In genomic region chr9:78787866-78788265, GRCm38 (mm10) we compare ENCODE assay signal across 7 mouse cellular contexts.
DNase-seq lines count a peak whose midpoint lies in the region; ATAC-seq lines count a peak whose summit lies in the region.

No protein-coding gene starts in this region.

- peak; percentile 10 for DNase-seq in thymus, postnatal 0 days (ENCODE audit: low spot score)
- DNase-seq in thymus, postnatal 10 days (ENCODE audit: low spot score in 2 of 2): no peak
- DNase-seq in cerebellum, adult 9-10 months: peak; percentile 83
- peak; percentile 25 to 69 for DNase-seq in frontal cortex, postnatal 36 days (ENCODE audit: low spot score in 2 of 2)
- DNase-seq in layer of hippocampus, adult 8-10 months (ENCODE audit: low spot score in 2 of 2): peak; percentile 5 to 15
- DNase-seq in mesoderm, embryonic 11.5 days (ENCODE audit: low read depth, low spot score): peak; percentile 69

- no peak for ATAC-seq in inflammation-experienced regulatory T-cells, adult 6 months

Comparison
In these comparisons a context has a peak if more than half of its experiments do, and no peak if none do; other contexts are left out.
1. DNase-seq: peak in thymus, postnatal 0 days (single experiment), cerebellum, adult 9-10 months (single experiment), frontal cortex, postnatal 36 days (2 of 2), layer of hippocampus, adult 8-10 months (2 of 2) and mesoderm, embryonic 11.5 days (single experiment); none in thymus, postnatal 10 days (0 of 2).